Mouse (Mus musculus) liver, adult 2 months (tissue): ENCODE measurements at regions not wholly inside any gene's neighbourhood (a gene's known extent, or its start where the extent isn't known, plus 50 kb on each side); places are given as distances from the start of the nearest gene placed in this dataset.

Source experiments
- DNase-seq: peaks from one replicate; pipeline ENCODE4 v3.0.0-alpha.2; 2011; ENCODE audit warnings: low read depth, low spot score; ENCODE audit errors: extremely low read depth
- H3K27ac ChIP-seq: fragments of 200-500 bp; replicated peaks from 2 replicates; pipeline ENCODE4 v1.5.1; 2012; ENCODE audit warnings: low read depth, mild to moderate bottlenecking, control low read depth, inconsistent platforms, low read length; ENCODE audit not compliant: insufficient read depth
- H3K27me3 ChIP-seq: fragments of 200-500 bp; 2 replicates; pipeline ENCODE4 v1.6.1; 2012; ENCODE audit warnings: mild to moderate bottlenecking, moderate library complexity, low read length, inconsistent platforms; ENCODE audit not compliant: control insufficient read depth, insufficient read depth
- H3K36me3 ChIP-seq: fragments of 200-500 bp; 2 replicates; pipeline ENCODE4 v1.6.1; 2012; ENCODE audit warnings: low read length, inconsistent platforms; ENCODE audit not compliant: control insufficient read depth, insufficient read depth
- H3K4me1 ChIP-seq: fragments of 200-500 bp; 2 replicates; pipeline ENCODE4 v1.6.1; 2011; ENCODE audit warnings: low read length; ENCODE audit not compliant: control insufficient read depth, insufficient read depth
- H3K4me3 ChIP-seq: fragments of 200-500 bp; 2 replicates; pipeline ENCODE4 v1.5.1; 2011; ENCODE audit warnings: low read depth, mild to moderate bottlenecking, control low read depth, low read length, moderate library complexity; ENCODE audit not compliant: insufficient read depth
- H3K79me2 ChIP-seq: fragments of 200-500 bp; 2 replicates; pipeline ENCODE4 v1.6.1; 2012; ENCODE audit warnings: inconsistent platforms, mild to moderate bottlenecking, low read length, moderate library complexity; ENCODE audit not compliant: control insufficient read depth, insufficient read depth
- H3K9ac ChIP-seq: fragments of 200-500 bp; 2 replicates; pipeline ENCODE4 v1.6.1; 2012; ENCODE audit warnings: low read depth, mild to moderate bottlenecking, control low read depth, inconsistent platforms, low read length
- CTCF ChIP-seq: fragments of 200-500 bp; IDR thresholded peaks from 2 replicates; pipeline ENCODE4 v1.5.1; 2011; ENCODE audit warnings: low read depth, low read length, control low read depth
- POLR2A ChIP-seq: fragments of 200-500 bp; IDR thresholded peaks from 2 replicates; pipeline ENCODE4 v1.6.1; 2011; ENCODE audit warnings: low read length, control low read depth; ENCODE audit not compliant: insufficient read depth; ENCODE audit errors: extremely low read depth
- WGBS: fragments of 180-500 bp; shearing (Covaris S2); methylation state at CpG from one replicate; pipeline ENCODE4 v1.1.7; 2018; 5-methylcytosine and 5-hydroxymethylcytosine counted together

GRCm38 (mm10) chr1:184147713-184148112 is 113.6 kb upstream of the 1700056E22Rik start:
- no peaks in the 10 kb centered on the region for H3K27me3 ChIP-seq
- no peak for DNase-seq
- H3K4me3 ChIP-seq, result no peak overlapping the region
- no peak overlapping the region for H3K9ac ChIP-seq
- no peaks in the 10 kb centered on the region for H3K4me1 ChIP-seq
- no CpG with 5 or more reads among the region's 1 CpGs for WGBS
- no peak for TF ChIP-seq CTCF
- TF ChIP-seq POLR2A, result no peak
- H3K36me3 ChIP-seq, result no peaks in the 10 kb centered on the region
- H3K27ac ChIP-seq, result no peak overlapping the region
- H3K79me2 ChIP-seq, result no peaks in the 10 kb centered on the region

GRCm38 (mm10) chr1:184142974-184143373 is 108.9 kb upstream of the 1700056E22Rik start:
- Histone ChIP-seq H3K4me3 (no peak overlapping the region), H3K79me2 (no peaks in the 10 kb centered on the region), H3K27me3 (no peaks in the 10 kb centered on the region), H3K36me3 (no peaks in the 10 kb centered on the region), H3K9ac (no peak overlapping the region), H3K4me1 (no peaks in the 10 kb centered on the region), H3K27ac (no peak overlapping the region)
- no peak for TF ChIP-seq CTCF
- TF ChIP-seq POLR2A, result no peak
- peak; percentile 23 for DNase-seq
- WGBS, result 25% methylated on average over 2 of the region's 2 CpGs

- H3K4me1 ChIP-seq, result no peaks in the 10 kb centered on the region
- H3K36me3 ChIP-seq, result no peaks in the 10 kb centered on the region
- no peak for DNase-seq
- H3K9ac ChIP-seq, result no peak overlapping the region
- no peaks in the 10 kb centered on the region for H3K27me3 ChIP-seq
- H3K27ac ChIP-seq, result no peak overlapping the region
- TF ChIP-seq CTCF (no peak), POLR2A (no peak)
- no peaks in the 10 kb centered on the region for H3K79me2 ChIP-seq
- H3K4me3 ChIP-seq, result no peak overlapping the region
- 91% methylated on average over 5 of the region's 5 CpGs for WGBS
These were observed 106.4 kb upstream of the 1700056E22Rik start for GRCm38 (mm10) chr1:184140486-184140885.

- Histone ChIP-seq H3K79me2 (no peaks in the 10 kb centered on the region), H3K4me1 (no peaks in the 10 kb centered on the region), H3K27me3 (no peaks in the 10 kb centered on the region), H3K9ac (no peak overlapping the region), H3K36me3 (no peaks in the 10 kb centered on the region), H3K27ac (no peak overlapping the region), H3K4me3 (no peak overlapping the region)
- DNase-seq, result no peak
- TF ChIP-seq CTCF, result no peak
- no peak for TF ChIP-seq POLR2A
- WGBS, result 85% methylated on average over 4 of the region's 4 CpGs
These were observed 106.0 kb upstream of the 1700056E22Rik start for GRCm38 (mm10) chr1:184140082-184140481.

GRCm38 (mm10) chr1:184138661-184139060 is 104.6 kb upstream of the 1700056E22Rik start:
- no peak for DNase-seq
- 88% methylated on average over 3 of the region's 3 CpGs for WGBS
- no peak for TF ChIP-seq POLR2A
- TF ChIP-seq CTCF, result no peak
- H3K27me3 ChIP-seq, result no peaks in the 10 kb centered on the region
- H3K36me3 ChIP-seq, result no peaks in the 10 kb centered on the region
- no peaks in the 10 kb centered on the region for H3K79me2 ChIP-seq
- H3K4me3 ChIP-seq, result no peak overlapping the region
- no peaks in the 10 kb centered on the region for H3K4me1 ChIP-seq
- H3K9ac ChIP-seq, result no peak overlapping the region
- H3K27ac ChIP-seq, result no peak overlapping the region

- Histone ChIP-seq H3K36me3 (no peaks in the 10 kb centered on the region), H3K9ac (no peak overlapping the region), H3K4me1 (no peaks in the 10 kb centered on the region; the same call in 1 of the 2 replicates), H3K4me3 (no peak overlapping the region), H3K27me3 (no peaks in the 10 kb centered on the region), H3K79me2 (no peaks in the 10 kb centered on the region), H3K27ac (no peak overlapping the region)
- 91% methylated on average over 4 of the region's 4 CpGs for WGBS
- TF ChIP-seq POLR2A (no peak), CTCF (no peak)
- DNase-seq, result no peak
These were observed 96.8 kb upstream of the 1700056E22Rik start for GRCm38 (mm10) chr1:184130897-184131296.
